In genomic region chr4:119462858-119463755, GRCm38 (mm10) we compare ENCODE assay signal across 10 mouse cellular contexts. TPM values are rescaled to one million over a fixed set of nuclear protein-coding genes. Genes with fewer than 3 reads are reported as not detected.
DNase-seq lines count a peak whose midpoint lies in the region; ATAC-seq and TF ChIP-seq lines count a peak whose summit lies in the region.
"Had no signal": no experiment of that assay in that cellular context is flagged by ENCODE, and none has a peak within 500 bp of the region (broad histone marks: within the 10 kb centered on the region; RNA-seq: fewer than 3 reads in every experiment).

No protein-coding gene starts in this region.

- no peaks in the 10 kb centered on the region for H3K9me3 ChIP-seq in embryonic facial prominence, embryonic 11.5 days (replicated peaks; ENCODE audit: control insufficient read depth, low read length)
- no peaks in the 10 kb centered on the region for H3K9me3 ChIP-seq in stomach, postnatal 0 days (ENCODE audit: control insufficient read depth, low read length)
- H3K9me3 ChIP-seq: G1E; limb, embryonic 15.5 days had no signal

- no peak for TF ChIP-seq EP300 in stomach, postnatal 0 days (optimal IDR thresholded peaks at IDR 0.05)

- no peak for ATAC-seq in embryonic facial prominence, embryonic 11.5 days (replicated peaks; ENCODE audit: insufficient number of reproducible peaks, low FRiP score, low TSS enrichment, low read depth)
- ATAC-seq in stomach, postnatal 0 days (ENCODE audit: low FRiP score, low TSS enrichment): peak; percentile 83

- 60% methylated on average over 11 of the region's 11 CpGs for WGBS in embryonic facial prominence, embryonic 11.5 days
- WGBS in stomach, postnatal 0 days: 29% methylated on average over 11 of the region's 11 CpGs

- H3K4me2 ChIP-seq in embryonic facial prominence, embryonic 11.5 days (ENCODE audit: low read depth, low read length): no peak overlapping the region
- no peak overlapping the region for H3K4me2 ChIP-seq in stomach, postnatal 0 days (replicated peaks; ENCODE audit: low read depth)
- H3K4me2 ChIP-seq: limb, embryonic 15.5 days had no signal

- no peaks in the 10 kb centered on the region for H3K4me1 ChIP-seq in embryonic facial prominence, embryonic 11.5 days (ENCODE audit: control insufficient read depth, insufficient read depth, low read length)
- no peaks in the 10 kb centered on the region for H3K4me1 ChIP-seq in stomach, postnatal 0 days (replicated peaks; ENCODE audit: control insufficient read depth, insufficient read depth)

- H3K27ac ChIP-seq in embryonic facial prominence, embryonic 11.5 days (replicated peaks; ENCODE audit: low read depth, low read length): no peak overlapping the region
- no peak overlapping the region for H3K27ac ChIP-seq in stomach, postnatal 0 days (replicated peaks)
- H3K27ac ChIP-seq: limb, embryonic 15.5 days had no signal

- no peak for TF ChIP-seq CTCF in stomach, postnatal 0 days (IDR thresholded peaks at IDR 0.05; ENCODE audit: low read depth)

- H3K9ac ChIP-seq in embryonic facial prominence, embryonic 11.5 days (replicated peaks; ENCODE audit: low read length): no peak overlapping the region
- no peak overlapping the region for H3K9ac ChIP-seq in stomach, postnatal 0 days (ENCODE audit: low read length)
- H3K9ac ChIP-seq: limb, embryonic 15.5 days had no signal

- DNase-seq in layer of hippocampus, adult 9-11 months: peak; percentile 26
- no peak for DNase-seq in layer of hippocampus, postnatal 25 days (ENCODE audit: extremely low spot score in 1 of 2, low spot score in 1 of 2)
- DNase-seq in adrenal gland, adult 18-20 months (ENCODE audit: low spot score in 2 of 2): peak; percentile 8 to 28
- DNase-seq in embryonic facial prominence, embryonic 11.5 days (ENCODE audit: low spot score): peak; percentile 28
- peak; percentile 38 to 60 for DNase-seq in heart, adult 9 months (ENCODE audit: low spot score in 2 of 2)
- peak; percentile 58 for DNase-seq in kidney, adult 9 months
- DNase-seq in lung, postnatal 4 days: peak; percentile 74 to 86
- peak; percentile 64 for DNase-seq in stomach, postnatal 0 days (ENCODE audit: low spot score)

- no peaks in the 10 kb centered on the region for H3K27me3 ChIP-seq in embryonic facial prominence, embryonic 11.5 days (ENCODE audit: control insufficient read depth, insufficient read depth, low read length)
- no peaks in the 10 kb centered on the region for H3K27me3 ChIP-seq in stomach, postnatal 0 days (ENCODE audit: control insufficient read depth, insufficient read depth, low read length)
- H3K27me3 ChIP-seq: limb, embryonic 15.5 days had no signal

- H3K36me3 ChIP-seq in embryonic facial prominence, embryonic 11.5 days (replicated peaks; ENCODE audit: control insufficient read depth, insufficient read depth, low read depth, low read length): no peaks in the 10 kb centered on the region
- no peaks in the 10 kb centered on the region for H3K36me3 ChIP-seq in stomach, postnatal 0 days (ENCODE audit: control insufficient read depth, insufficient read depth, low read length)
- H3K36me3 ChIP-seq: G1E; limb, embryonic 15.5 days had no signal

- no peak overlapping the region for H3K4me3 ChIP-seq in embryonic facial prominence, embryonic 11.5 days (ENCODE audit: low read depth, low read length)
- H3K4me3 ChIP-seq in stomach, postnatal 0 days (ENCODE audit: low read depth, low read length): no peak overlapping the region
- H3K4me3 ChIP-seq: limb, embryonic 15.5 days had no signal

RNA-seq across cellular contexts. Expression of gene Rimkla, which starts 29.3 kb away (rescaled TPM):
- 10 to 100 TPM; 12.5 to 13.7 TPM for total RNA-seq in layer of hippocampus, postnatal 25 days (2021)
- under 1 TPM; 0.10 to 0.13 TPM for total RNA-seq in adrenal gland, adult 18-20 months (2021)
- polyA plus RNA-seq in embryonic facial prominence, embryonic 11.5 days (2014; fragmentation: Nextera tagmentation; extraction: Ambion mirVana): 2.2 and 2.7 TPM in 2 replicates
- 0.19 and 0.25 TPM in 2 replicates for polyA plus RNA-seq in stomach, postnatal 0 days (2015; fragmentation: Nextera tagmentation; extraction: Ambion mirVana)
- total RNA-seq: G1E had no signal
- polyA plus RNA-seq: G1E had no signal

RNA-seq across cellular contexts. Expression of gene Zmynd12, which starts 40.5 kb away (rescaled TPM):
- under 1 TPM; 0.49 to 0.61 TPM for total RNA-seq in layer of hippocampus, postnatal 25 days (2021)
- total RNA-seq in adrenal gland, adult 18-20 months (2021): 1 to 10 TPM; 2.6 to 2.8 TPM
- not detected in 2 replicates for polyA plus RNA-seq in embryonic facial prominence, embryonic 11.5 days (2014; fragmentation: Nextera tagmentation; extraction: Ambion mirVana)
- polyA plus RNA-seq in stomach, postnatal 0 days (2015; fragmentation: Nextera tagmentation; extraction: Ambion mirVana): 0.15 and 0.35 TPM in 2 replicates

RNA-seq across cellular contexts. Expression of gene Ppcs, which starts 40.9 kb away (rescaled TPM):
- 1 to 10 TPM; 5.7 to 5.8 TPM for total RNA-seq in layer of hippocampus, postnatal 25 days (2021)
- 10 to 100 TPM; 39.4 to 41.0 TPM for total RNA-seq in adrenal gland, adult 18-20 months (2021)
- 32.5 and 34.3 TPM in 2 replicates for polyA plus RNA-seq in embryonic facial prominence, embryonic 11.5 days (2014; fragmentation: Nextera tagmentation; extraction: Ambion mirVana)
- 30.7 and 31.6 TPM in 2 replicates for polyA plus RNA-seq in stomach, postnatal 0 days (2015; fragmentation: Nextera tagmentation; extraction: Ambion mirVana)

RNA-seq across cellular contexts. Expression of gene Ccdc30, which starts 47.8 kb away (rescaled TPM):
- total RNA-seq in layer of hippocampus, postnatal 25 days (2021): 10 to 100 TPM; 19.8 to 26.1 TPM
- 1 to 10 TPM; 8.2 to 8.7 TPM for total RNA-seq in adrenal gland, adult 18-20 months (2021)
- 6.7 and 7.7 TPM in 2 replicates for polyA plus RNA-seq in embryonic facial prominence, embryonic 11.5 days (2014; fragmentation: Nextera tagmentation; extraction: Ambion mirVana)
- 1.4 and 2.2 TPM in 2 replicates for polyA plus RNA-seq in stomach, postnatal 0 days (2015; fragmentation: Nextera tagmentation; extraction: Ambion mirVana)
- polyA plus RNA-seq: G1E had no signal

Comparison
In these comparisons a context has a peak if more than half of its experiments do, and no peak if none do; other contexts are left out.
1. DNase-seq: peak in layer of hippocampus, adult 9-11 months (single experiment), adrenal gland, adult 18-20 months (2 of 2), embryonic facial prominence, embryonic 11.5 days (single experiment), heart, adult 9 months (2 of 2), kidney, adult 9 months (single experiment), lung, postnatal 4 days (2 of 2) and stomach, postnatal 0 days (single experiment); none in layer of hippocampus, postnatal 25 days (0 of 2).
2. RNA of gene Rimkla, which starts 29.3 kb away (total RNA-seq): 12.5 to 13.7 TPM in layer of hippocampus, postnatal 25 days; 0.10 to 0.13 TPM in adrenal gland, adult 18-20 months; every median in the first group is over 10 times any median in the second.
3. RNA of gene Ppcs, which starts 40.9 kb away (total RNA-seq): 39.4 to 41.0 TPM in adrenal gland, adult 18-20 months; 5.7 to 5.8 TPM in layer of hippocampus, postnatal 25 days; every median in the first group is over 4 times any median in the second.